Mouse (Mus musculus): ENCODE results near the gene Grin2d.
"Not testable (repeated sequence)": the region's sequence is repeated elsewhere in the genome, so short reads cannot be mapped to it uniquely, and the experiment has no call there.

Grin2d gene

GRCm38 (mm10) chr7:45878278-45878677, at the start of gene Grin2d:
Grin2d (minus strand) TSS chr7:45878378.
- not testable (repeated sequence) for DNase-seq (ENCODE audit: low read depth, low spot score)

- DNase-seq (ENCODE audit: low read depth, low spot score): no peak
These were observed 46.2 kb upstream of the Grin2d start for GRCm38 (mm10) chr7:45924429-45924816.

GRCm38 (mm10) chr7:45923762-45924428, 45.7 kb upstream of the Grin2d start, which contains the start of gene Ccdc114:
Ccdc114 (plus strand) TSS chr7:45924072.
- DNase-seq (ENCODE audit: low read depth, low spot score): no peak

- peak; percentile 81 for DNase-seq (ENCODE audit: low read depth, low spot score)
These were observed 45.0 kb upstream of the Grin2d start for GRCm38 (mm10) chr7:45922928-45923761.

- no peak for DNase-seq (ENCODE audit: low read depth, low spot score)
These were observed 43.9 kb upstream of the Grin2d start for GRCm38 (mm10) chr7:45921950-45922600.

GRCm38 (mm10) chr7:45921242-45921621, 43.1 kb upstream of the Grin2d start, which contains the start of gene Emp3:
Emp3 (minus strand) TSS chr7:45921404.
- no peak for DNase-seq (ENCODE audit: low read depth, low spot score)

- no peak for DNase-seq (ENCODE audit: low read depth, low spot score)
These were observed 42.5 kb upstream of the Grin2d start for GRCm38 (mm10) chr7:45920583-45921241.

GRCm38 (mm10) chr7:45919761-45920160, 41.6 kb upstream of the Grin2d start:
- no peak for DNase-seq (ENCODE audit: low read depth, low spot score)

GRCm38 (mm10) chr7:45919083-45919671, 41.0 kb upstream of the Grin2d start:
- no peak for DNase-seq (ENCODE audit: low read depth, low spot score)

GRCm38 (mm10) chr7:45917926-45918325, 39.7 kb upstream of the Grin2d start:
- DNase-seq (ENCODE audit: low read depth, low spot score): no peak

GRCm38 (mm10) chr7:45917004-45917704, 39.0 kb upstream of the Grin2d start:
- no peak for DNase-seq (ENCODE audit: low read depth, low spot score)

- no peak for DNase-seq (ENCODE audit: low read depth, low spot score)
These were observed 38.2 kb upstream of the Grin2d start for GRCm38 (mm10) chr7:45916056-45917003.

- DNase-seq (ENCODE audit: low read depth, low spot score): no peak
These were observed 36.8 kb upstream of the Grin2d start for GRCm38 (mm10) chr7:45915011-45915410.

- DNase-seq (ENCODE audit: low read depth, low spot score): no peak
These were observed 35.9 kb upstream of the Grin2d start for GRCm38 (mm10) chr7:45914067-45914466.

GRCm38 (mm10) chr7:45909145-45909544, 31.0 kb upstream of the Grin2d start:
- DNase-seq (ENCODE audit: low read depth, low spot score): no peak

GRCm38 (mm10) chr7:45908384-45908783, 30.2 kb upstream of the Grin2d start:
- no peak for DNase-seq (ENCODE audit: low read depth, low spot score)

- no peak for DNase-seq (ENCODE audit: low read depth, low spot score)
These were observed 28.4 kb upstream of the Grin2d start for GRCm38 (mm10) chr7:45906622-45907021.

- DNase-seq (ENCODE audit: low read depth, low spot score): no peak
These were observed 24.4 kb upstream of the Grin2d start for GRCm38 (mm10) chr7:45902481-45903002.

GRCm38 (mm10) chr7:45901562-45901961, 23.4 kb upstream of the Grin2d start:
- DNase-seq (ENCODE audit: low read depth, low spot score): no peak

Data from retina, adult 2 months (tissue).